Mouse (Mus musculus) midbrain, embryonic 15.5 days (tissue): ENCODE measurements around the gene Sult2a5. TPM values are rescaled to one million over a fixed set of nuclear protein-coding genes. Genes with fewer than 3 reads are reported as not detected.

ENCODE experiments used
- ATAC-seq: fragments of 200-750 bp; cut with Nextera tagmentation; replicated peaks from 2 replicates; pipeline ENCODE4 v1.8.0; 2017; ENCODE audit warnings: moderate TSS enrichment
- H3K27ac ChIP-seq: fragments of 300-500 bp; sonication (generic); 2 replicates; pipeline ENCODE4 v1.5.1; 2015; ENCODE audit warnings: mild to moderate bottlenecking, inconsistent platforms
- H3K27me3 ChIP-seq: fragments of 300-500 bp; sonication (generic); replicated peaks from 2 replicates; pipeline ENCODE4 v1.6.1; 2015; ENCODE audit warnings: inconsistent platforms
- H3K36me3 ChIP-seq: fragments of 300-500 bp; sonication (generic); replicated peaks from 2 replicates; pipeline ENCODE4 v1.6.1; 2015; ENCODE audit warnings: inconsistent platforms
- H3K4me1 ChIP-seq: fragments of 300-500 bp; sonication (generic); 2 replicates; pipeline ENCODE4 v1.6.1; 2015; ENCODE audit warnings: inconsistent platforms
- H3K4me2 ChIP-seq: fragments of 300-500 bp; sonication (generic); 2 replicates; pipeline ENCODE4 v1.6.1; 2015; ENCODE audit warnings: inconsistent platforms, mild to moderate bottlenecking, moderate library complexity
- H3K4me3 ChIP-seq: fragments of 300-500 bp; sonication (generic); 2 replicates; pipeline ENCODE4 v1.5.1; 2015; ENCODE audit warnings: mild to moderate bottlenecking, inconsistent platforms
- H3K9ac ChIP-seq: fragments of 300-500 bp; sonication (generic); 2 replicates; pipeline ENCODE4 v1.6.1; 2015; ENCODE audit warnings: mild to moderate bottlenecking, inconsistent platforms
- H3K9me3 ChIP-seq: fragments of 300-500 bp; sonication (generic); 2 replicates; pipeline ENCODE4 v1.6.1; 2016; ENCODE audit warnings: inconsistent platforms
- polyA plus RNA-seq: library from polyadenylated mRNA; unstranded; fragments of >200 nt; fragmentation: Nextera tagmentation; extraction: Ambion mirVana; gene quantifications from 2 replicates; pipeline ENCODE4 v1.2.1, GENCODE M21; 2015

Gene Sult2a5
- not detected in 2 replicates for polyA plus RNA-seq

- Histone ChIP-seq H3K9ac (no peak within 1 kb of the TSS), H3K27ac (no peak within 1 kb of the TSS), H3K27me3 (no peaks in the 10 kb centered on the region), H3K4me2 (no peak within 1 kb of the TSS), H3K4me1 (no peaks in the 10 kb centered on the region), H3K36me3 (no peaks in the 10 kb centered on the region), H3K9me3 (peaks cover 3% of the 10 kb centered on the region; the same call in 1 of the 2 replicates), H3K4me3 (no peak within 1 kb of the TSS)
- ATAC-seq: no peak
Measured at GRCm38 (mm10) chr7:13623667-13624066, at the start of gene Sult2a5. Sult2a5 (plus strand) TSS chr7:13623967.

Other genes starting within 250 kb of the Sult2a5 start
- 0.24 and 0.31 TPM in 2 replicates for gene Cabp5, start 225.8 kb upstream of the Sult2a5 start, polyA plus RNA-seq
- gene Bsph1, start 173.1 kb upstream of the Sult2a5 start, polyA plus RNA-seq: not detected in 2 replicates
- not detected in 2 replicates for gene Bsph2, start 52.9 kb upstream of the Sult2a5 start, polyA plus RNA-seq
- gene Sult2a2, start 109.5 kb downstream of the Sult2a5 start, polyA plus RNA-seq: not detected in 2 replicates
- gene Sult2a1, start 213.4 kb downstream of the Sult2a5 start, polyA plus RNA-seq: not detected in 2 replicates